Mouse (Mus musculus) urinary bladder, adult 18-20 months (tissue): ENCODE data around the gene Jade2.

ENCODE experiments used
- DNase-seq, 2 experiments: peaks; one replicate each; pipeline ENCODE4 v3.0.0; 2022; ENCODE audit warnings: low spot score in 2 of 2, mixed read lengths in 2 of 2

Jade2 gene

GRCm38 (mm10) chr11:51835598-51835997, 21.9 kb downstream of the Jade2 start:
- DNase-seq = no peak

DNA sequence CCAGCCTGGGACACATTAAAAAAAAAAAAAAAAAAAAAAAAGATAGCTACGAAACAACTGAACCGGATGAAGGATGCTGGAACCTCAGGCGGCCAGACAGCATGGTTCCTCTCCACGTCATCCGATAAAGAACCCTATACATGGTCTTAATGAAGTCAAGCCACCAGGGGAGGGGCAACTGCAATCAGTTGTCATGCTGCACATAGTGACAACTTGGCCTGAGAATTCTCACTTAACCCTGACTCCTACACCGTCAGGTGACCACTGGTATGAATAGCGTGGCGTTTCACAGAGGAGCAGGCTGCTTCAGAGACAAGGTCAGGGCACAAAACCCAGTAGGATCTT, 23.4 kb downstream of the Jade2 start:
- DNase-seq = no peak

GRCm38 (mm10) chr11:51833393-51834066, 23.9 kb downstream of the Jade2 start:
- DNase-seq = no peak

DNA sequence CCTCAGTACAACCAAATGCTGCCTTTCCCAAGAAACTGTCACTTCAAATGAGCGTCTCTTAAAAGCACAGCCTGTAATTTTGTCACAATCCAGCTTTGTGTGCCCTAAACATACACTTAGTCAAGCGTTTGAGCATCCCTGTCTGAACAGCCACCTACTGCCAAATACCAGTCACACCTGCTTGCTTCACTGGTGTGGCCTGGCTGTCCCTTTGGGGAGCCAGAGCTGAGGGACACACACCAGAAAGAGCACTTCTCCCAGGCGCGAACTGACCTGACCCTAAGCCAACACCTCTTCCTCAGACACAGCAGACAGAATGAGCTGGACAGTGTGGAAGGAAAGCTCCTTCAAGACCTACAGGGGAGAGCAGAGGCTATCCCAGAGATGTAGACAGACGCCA, 24.5 kb downstream of the Jade2 start:
- DNase-seq = no peak

- no peak for DNase-seq
Measured at GRCm38 (mm10) chr11:51831962-51832909, 25.2 kb downstream of the Jade2 start.

DNA sequence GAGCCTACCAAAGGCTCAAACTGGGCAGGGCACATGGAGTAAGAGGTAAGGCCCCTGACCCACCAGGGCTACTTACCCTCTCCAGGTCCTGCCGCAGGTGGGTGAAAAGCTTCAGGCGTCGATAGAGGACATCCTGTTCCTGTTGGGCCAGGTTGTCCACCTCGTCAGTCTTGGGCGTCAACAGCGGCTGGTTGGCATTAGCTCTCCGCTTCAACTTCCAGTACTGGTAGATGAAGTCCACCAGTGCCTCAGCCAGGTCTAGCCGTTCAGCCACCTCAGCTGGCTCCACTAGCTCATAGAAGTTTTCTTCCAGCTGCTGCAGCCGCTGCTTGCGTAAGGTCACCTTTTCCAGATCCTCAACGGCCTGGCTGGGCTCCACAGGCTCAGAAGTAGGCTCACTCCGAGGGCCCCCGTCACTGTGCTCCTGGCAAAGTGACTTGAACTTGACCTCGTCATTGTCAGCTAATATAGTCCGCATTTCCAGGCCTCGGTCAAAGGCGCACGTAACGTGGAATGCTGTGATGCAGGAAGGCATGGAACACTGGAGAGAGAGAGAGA, 32.5 kb downstream of the Jade2 start:
- DNase-seq = no peak

GRCm38 (mm10) chr11:51823963-51824753, 33.3 kb downstream of the Jade2 start:
- DNase-seq = no peak

DNA sequence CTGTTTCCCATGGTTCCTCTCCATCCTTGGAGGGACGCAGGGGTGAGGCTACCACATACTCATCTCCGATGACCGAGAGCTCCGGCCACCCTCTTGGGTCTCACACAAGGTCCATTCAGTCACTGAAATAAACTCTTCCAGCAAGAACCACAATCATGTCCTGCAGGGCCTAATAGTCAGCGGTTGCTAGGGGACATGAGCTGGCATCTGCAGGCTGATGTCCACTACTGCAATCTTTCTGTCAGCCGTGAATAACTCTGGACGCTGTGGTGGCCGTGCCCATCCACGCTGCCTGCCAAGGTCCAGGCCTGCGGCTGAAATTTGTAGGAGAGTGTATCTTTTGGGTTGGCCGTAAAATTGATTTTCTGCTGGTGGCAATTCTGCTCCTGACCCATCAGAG, 34.2 kb downstream of the Jade2 start:
- no peak for DNase-seq

DNA sequence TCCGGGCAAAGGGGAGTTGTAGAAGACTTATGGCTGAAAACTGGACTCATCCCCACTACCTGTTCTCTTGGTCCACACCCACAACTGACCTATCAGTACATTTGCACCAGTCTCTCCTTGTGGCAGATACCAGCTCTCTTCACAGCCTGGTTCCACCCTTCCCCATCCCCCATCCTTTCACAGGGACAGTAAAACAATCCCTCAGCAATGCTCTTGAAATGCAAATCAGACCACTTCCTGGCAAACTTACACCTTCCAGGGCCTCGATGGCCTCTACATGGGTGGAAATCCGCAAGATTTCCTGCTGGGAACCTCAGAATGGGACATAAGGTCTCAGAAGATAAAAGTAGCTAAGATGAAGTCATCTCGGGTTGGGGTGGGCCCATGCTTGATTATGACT, 34.7 kb downstream of the Jade2 start:
- no peak for DNase-seq

GRCm38 (mm10) chr11:51820861-51821260, 36.6 kb downstream of the Jade2 start:
- peak; percentile 57 to 59 for DNase-seq

DNA sequence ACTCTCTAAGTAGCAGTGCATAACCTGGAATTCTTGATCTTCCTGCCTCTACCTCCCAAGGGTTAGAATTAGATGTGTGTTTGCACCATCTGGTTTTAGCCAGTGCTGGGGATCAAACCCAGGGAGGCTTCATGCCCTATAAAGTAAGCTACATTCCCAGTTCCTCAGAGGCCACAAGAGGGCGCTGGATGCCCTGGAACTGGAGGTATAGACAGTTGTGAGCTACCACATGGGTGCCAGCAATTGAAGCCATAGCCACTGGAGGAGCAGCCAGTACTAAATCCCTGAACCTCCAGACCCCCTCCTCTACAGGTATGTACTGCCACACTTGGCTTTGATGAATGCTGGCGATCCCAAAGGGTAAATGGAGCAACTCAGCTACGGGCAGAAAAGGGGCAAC, 37.5 kb downstream of the Jade2 start:
- DNase-seq = no peak

DNA sequence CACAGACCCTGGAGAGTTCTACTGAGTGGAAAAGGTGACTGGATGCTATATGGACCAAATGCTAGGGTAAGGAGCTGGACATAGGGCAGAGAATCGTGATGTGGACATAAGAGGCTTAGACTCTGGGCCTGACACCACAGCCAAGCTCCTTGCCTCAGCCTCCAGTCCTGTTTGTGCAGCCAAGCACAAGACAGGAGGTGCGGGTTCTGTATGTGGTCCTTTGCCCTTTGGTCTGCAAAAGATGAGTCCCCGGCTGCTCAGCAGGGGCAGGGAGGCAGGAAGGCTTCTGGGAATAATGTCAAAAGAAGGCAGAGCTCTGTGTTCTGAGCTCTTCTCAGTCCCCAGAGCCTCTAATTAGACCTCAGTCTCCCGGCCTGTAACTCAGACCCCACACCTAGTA, 38.6 kb downstream of the Jade2 start:
- DNase-seq = no peak

- peak; percentile 73 to 82 for DNase-seq
Measured at GRCm38 (mm10) chr11:51817756-51818155, 39.7 kb downstream of the Jade2 start.

DNA sequence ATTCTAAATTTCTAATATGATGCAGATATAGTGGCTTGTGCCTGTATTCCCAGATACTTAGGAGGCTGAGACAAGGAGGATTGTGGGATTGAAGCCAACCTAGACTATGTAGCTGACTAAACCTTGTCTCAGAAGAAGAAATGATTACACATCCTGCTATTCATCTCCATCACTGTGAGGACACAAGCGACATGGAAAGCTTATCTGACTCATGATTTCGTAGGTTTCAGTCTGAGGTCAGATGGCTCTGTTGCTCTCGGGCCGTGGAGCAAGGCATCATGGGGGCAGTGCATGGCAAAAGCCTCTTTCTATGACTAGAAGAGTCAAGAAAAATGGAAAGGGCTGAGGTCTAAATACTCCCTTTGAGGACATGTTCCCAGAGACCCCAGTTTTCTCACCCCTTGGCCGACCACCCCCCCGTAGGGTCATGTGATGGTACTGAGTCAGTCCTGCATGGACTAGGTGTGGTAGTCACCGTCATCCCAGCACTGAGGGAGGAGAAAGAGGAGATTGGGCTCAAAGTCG, 45.4 kb downstream of the Jade2 start:
- no peak for DNase-seq

DNA sequence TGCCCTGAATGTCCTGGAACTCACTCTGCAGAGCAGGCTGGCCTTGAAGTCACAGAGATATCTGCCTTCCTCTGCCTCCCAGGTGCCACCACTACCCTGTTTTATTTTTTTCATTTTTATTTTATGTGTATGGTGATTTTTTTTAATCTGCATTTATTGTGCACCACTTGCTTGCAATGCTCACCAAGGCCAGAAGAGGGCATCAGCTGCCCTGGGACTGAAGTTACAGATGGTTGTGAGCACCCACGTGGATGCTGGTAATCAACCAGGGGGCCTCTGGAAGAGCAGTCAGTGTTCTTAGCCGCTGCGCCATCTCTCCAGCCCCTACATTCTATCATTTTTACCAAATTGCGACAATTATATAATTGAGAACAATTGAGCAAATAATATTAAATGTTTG, 46.2 kb downstream of the Jade2 start:
- DNase-seq = no peak

- DNase-seq = no peak
Measured at GRCm38 (mm10) chr11:51809632-51810224, 47.7 kb downstream of the Jade2 start.

- DNase-seq = no peak
Measured at GRCm38 (mm10) chr11:51807108-51807879, 50.2 kb downstream of the Jade2 start.

DNA sequence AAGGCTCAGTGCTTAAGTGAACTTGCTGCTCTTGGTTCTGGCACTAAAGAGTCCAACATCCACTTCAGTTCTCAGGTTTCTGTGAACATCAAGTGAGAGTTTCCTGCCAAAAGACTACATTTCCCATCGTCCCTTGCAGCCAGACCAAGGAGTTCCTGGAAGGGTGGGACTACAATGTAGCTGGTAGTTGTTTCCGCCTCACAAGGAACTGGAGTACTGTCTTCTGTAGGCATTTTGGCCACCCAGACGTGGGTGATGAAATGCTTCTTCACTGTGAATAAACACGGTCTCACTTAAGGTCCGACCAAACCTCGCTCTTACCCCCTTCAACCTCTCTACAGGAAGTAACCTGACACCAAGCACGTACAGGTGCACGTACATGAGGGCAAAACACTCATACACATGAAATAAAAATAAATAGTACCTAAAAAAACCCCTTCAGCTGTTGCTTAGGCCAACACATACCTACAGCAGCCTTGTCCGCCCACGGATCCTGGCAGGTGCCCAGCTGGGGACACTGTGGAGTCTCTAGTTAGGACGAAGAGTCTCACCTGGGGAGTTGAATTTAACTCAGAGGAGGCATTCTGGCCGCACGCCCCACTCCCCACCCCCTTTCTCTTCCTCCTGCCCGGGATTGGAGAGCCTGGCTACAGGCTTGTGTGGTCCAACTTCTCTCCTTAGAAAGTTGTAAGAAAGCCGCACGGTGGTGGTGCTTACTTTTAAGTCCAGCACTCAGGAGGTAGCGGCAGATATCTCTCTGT, 52.1 kb downstream of the Jade2 start:
- DNase-seq = peak in 1 of 2 experiments; percentile 77

GRCm38 (mm10) chr11:51800634-51801325, 56.7 kb downstream of the Jade2 start:
- DNase-seq = no peak
